Mouse (Mus musculus) forebrain, embryonic 14.5 days (tissue): ENCODE data around the gene Creb5. TPM values are rescaled to one million over a fixed set of nuclear protein-coding genes. Genes with fewer than 3 reads are reported as not detected.

Experiments used
- ATAC-seq: fragments of 200-750 bp; cut with Nextera tagmentation; 2 replicates; pipeline ENCODE4 v1.8.0; 2017; ENCODE audit warnings: mild to moderate bottlenecking, moderate library complexity
- DNase-seq: peaks from one replicate; pipeline ENCODE4 v3.0.0-alpha.2; 2015; ENCODE audit warnings: low spot score
- H3K27ac ChIP-seq: fragments of 300-500 bp; sonication (generic); 2 replicates; pipeline ENCODE4 v1.5.1; 2014; ENCODE audit warnings: low read depth, mild to moderate bottlenecking, control low read depth, low read length, moderate library complexity
- H3K27me3 ChIP-seq: fragments of 300-500 bp; sonication (generic); replicated peaks from 2 replicates; pipeline ENCODE4 v1.6.1; 2014; ENCODE audit warnings: low read length, control low read depth, mixed read lengths; ENCODE audit not compliant: control insufficient read depth, insufficient read depth
- H3K36me3 ChIP-seq: fragments of 300-500 bp; sonication (generic); 2 replicates; pipeline ENCODE4 v1.6.1; 2014; ENCODE audit warnings: low read length, control low read depth; ENCODE audit not compliant: control insufficient read depth, insufficient read depth
- H3K4me1 ChIP-seq: fragments of 300-500 bp; sonication (generic); 2 replicates; pipeline ENCODE4 v1.6.1; 2014; ENCODE audit warnings: antibody characterized with exemption, low read length, control low read depth; ENCODE audit not compliant: control insufficient read depth, insufficient read depth
- H3K4me2 ChIP-seq: fragments of 300-500 bp; sonication (generic); 2 replicates; pipeline ENCODE4 v1.6.1; 2014; ENCODE audit warnings: mild to moderate bottlenecking, control low read depth, low read length
- H3K4me3 ChIP-seq: fragments of 300-500 bp; sonication (generic); 2 replicates; pipeline ENCODE4 v1.5.1; 2014; ENCODE audit warnings: low read depth, low read length, control low read depth
- H3K9ac ChIP-seq: fragments of 300-500 bp; sonication (generic); 2 replicates; pipeline ENCODE4 v1.6.1; 2014; ENCODE audit warnings: mild to moderate bottlenecking, low read length, control low read depth, moderate library complexity
- H3K9me3 ChIP-seq: fragments of 300-500 bp; sonication (generic); replicated peaks from 2 replicates; pipeline ENCODE4 v1.6.1; 2016; ENCODE audit warnings: low read length, control low read depth, mixed read lengths; ENCODE audit not compliant: control insufficient read depth
- WGBS: fragments of 180-500 bp; shearing (Covaris S2); extraction: QIAGEN DNeasy Blood & Tissue Kit; methylation state at CpG from one replicate; pipeline ENCODE4 v1.1.7; 2014; 5-methylcytosine and 5-hydroxymethylcytosine counted together
- polyA plus RNA-seq: library from polyadenylated mRNA; unstranded; fragments of >200 nt; fragmentation: Nextera tagmentation; extraction: Ambion mirVana; gene quantifications from 2 replicates; pipeline ENCODE4 v1.2.1, GENCODE M21; 2014

The Creb5 gene
- polyA plus RNA-seq, 1 experiment from 2014 or later = 8.5 TPM

- H3K9me3 ChIP-seq = no peaks in the 10 kb centered on the region
- no peak overlapping the region for H3K4me2 ChIP-seq
- no peak for ATAC-seq
- H3K9ac ChIP-seq = no peak overlapping the region
- H3K27ac ChIP-seq = no peak overlapping the region
- no peak for DNase-seq
- 96% methylated on average over 11 of the region's 11 CpGs for WGBS
- no peak overlapping the region for H3K4me3 ChIP-seq
- H3K36me3 ChIP-seq = no peaks in the 10 kb centered on the region
- no peaks in the 10 kb centered on the region for H3K27me3 ChIP-seq
- H3K4me1 ChIP-seq = peaks cover 8% of the 10 kb centered on the region; the same call in 1 of the 2 replicates
Observed at GRCm38 (mm10) chr6:53445862-53446460, 158.9 kb downstream of the Creb5 start.

GRCm38 (mm10) chr6:53447479-53447878 is 160.4 kb downstream of the Creb5 start:
- no peaks in the 10 kb centered on the region for H3K36me3 ChIP-seq

DNA sequence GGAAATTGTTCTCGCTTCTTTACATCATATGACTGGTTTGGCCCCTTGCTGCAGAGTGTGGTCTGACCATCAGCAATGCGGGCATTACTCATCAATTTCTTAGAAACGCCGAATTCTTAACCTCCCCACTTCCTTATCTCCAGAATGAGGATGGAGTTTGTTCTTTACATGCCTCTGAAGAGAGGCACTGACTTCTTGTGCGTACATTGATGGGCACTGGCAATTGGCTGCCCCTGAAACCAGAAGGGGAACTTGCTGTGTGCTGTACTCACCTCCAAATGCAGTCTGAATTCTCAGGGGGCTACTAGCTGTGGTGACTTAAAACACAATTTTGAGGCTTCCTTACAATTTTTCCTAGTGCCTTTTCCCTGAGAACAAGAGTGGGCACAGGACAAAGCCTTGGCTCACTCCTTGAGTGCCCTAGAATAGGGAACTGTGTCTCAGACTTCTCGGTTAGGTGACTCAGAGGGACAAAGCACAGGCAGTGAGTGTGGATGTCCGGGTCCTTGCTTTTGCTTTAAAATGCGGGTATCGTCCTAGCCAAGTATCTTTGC is 161.3 kb downstream of the Creb5 start:
- H3K36me3 ChIP-seq = no peaks in the 10 kb centered on the region
- no peak overlapping the region for H3K4me3 ChIP-seq
- H3K27ac ChIP-seq = no peak overlapping the region
- H3K4me1 ChIP-seq = peaks cover 14% of the 10 kb centered on the region
- 86% methylated on average over 9 of the region's 9 CpGs for WGBS
- no peak overlapping the region for H3K9ac ChIP-seq
- no peaks in the 10 kb centered on the region for H3K27me3 ChIP-seq
- DNase-seq (no peak), ATAC-seq (no peak)
- H3K9me3 ChIP-seq = no peaks in the 10 kb centered on the region
- no peak overlapping the region for H3K4me2 ChIP-seq

More at GRCm38 (mm10) chr6:53447479-53447878, 160.4 kb downstream of the Creb5 start:
- DNase-seq (no peak), ATAC-seq (no peak)
- WGBS = 91% methylated on average over 9 of the region's 9 CpGs
- Histone ChIP-seq H3K4me2 (no peak overlapping the region), H3K4me1 (peaks cover 14% of the 10 kb centered on the region), H3K9ac (no peak overlapping the region), H3K9me3 (no peaks in the 10 kb centered on the region), H3K27ac (no peak overlapping the region), H3K27me3 (no peaks in the 10 kb centered on the region), H3K4me3 (no peak overlapping the region)

DNA sequence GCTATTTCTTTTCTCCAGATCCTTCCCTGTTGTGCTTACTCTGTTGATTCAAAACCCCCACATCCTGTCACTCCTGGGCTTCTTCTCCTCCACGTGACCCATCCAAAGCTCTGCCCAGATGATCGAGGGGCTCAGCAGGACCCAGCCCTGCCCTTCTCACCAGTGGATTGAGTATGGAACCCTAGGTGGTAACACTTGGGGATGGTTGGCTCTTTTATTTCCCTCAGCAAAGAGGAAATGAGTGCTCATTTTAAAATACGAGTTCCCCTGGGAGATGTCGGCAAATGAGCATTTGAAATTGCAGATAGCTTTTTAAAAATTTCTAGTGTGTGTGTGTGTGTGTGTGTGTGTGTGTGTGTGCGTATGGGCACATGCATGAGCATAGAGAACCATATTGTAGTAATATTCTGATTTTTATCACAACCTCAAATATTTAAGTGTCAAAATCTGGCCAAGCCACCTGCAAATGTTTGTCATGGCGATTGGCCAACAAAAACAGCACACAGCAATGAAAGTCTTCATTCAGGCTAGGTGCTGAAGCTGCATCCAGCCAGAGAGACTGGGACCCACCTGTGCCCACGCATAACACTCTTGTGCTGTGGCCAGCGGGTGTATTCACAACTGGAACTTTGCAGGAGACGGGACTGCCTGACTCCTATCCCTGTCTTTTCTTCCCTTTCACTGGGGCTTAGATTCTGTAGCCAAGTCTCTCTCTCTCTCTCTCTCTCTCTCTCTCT is 162.5 kb downstream of the Creb5 start:
- Histone ChIP-seq H3K4me1 (peaks cover 14% of the 10 kb centered on the region), H3K4me3 (no peak overlapping the region), H3K27me3 (no peaks in the 10 kb centered on the region), H3K9me3 (no peaks in the 10 kb centered on the region), H3K27ac (no peak overlapping the region), H3K36me3 (no peaks in the 10 kb centered on the region), H3K4me2 (no peak overlapping the region), H3K9ac (no peak overlapping the region)
- DNase-seq (peak; percentile 28), ATAC-seq (no peak)
- 71% methylated on average over 9 of the region's 9 CpGs for WGBS

DNA sequence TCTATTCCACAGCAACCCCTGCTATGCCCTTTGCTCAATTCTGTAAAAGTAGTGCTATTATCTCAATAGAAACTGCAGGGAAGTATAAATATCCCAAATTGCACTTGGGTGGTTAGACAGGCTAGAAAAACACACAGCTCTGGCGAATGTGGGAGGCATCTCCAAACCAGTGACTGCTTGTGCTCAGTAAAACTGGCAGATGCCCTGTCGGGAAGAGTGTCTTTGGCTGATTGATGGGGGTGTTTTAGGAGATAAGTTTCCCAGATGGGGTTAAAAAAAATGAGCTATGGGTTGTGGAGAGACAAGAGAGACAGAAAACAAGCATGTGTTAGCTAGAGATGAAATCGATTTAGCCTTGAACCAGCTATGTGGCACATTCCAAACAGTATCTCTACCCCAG is 163.4 kb downstream of the Creb5 start:
- Histone ChIP-seq H3K27me3 (no peaks in the 10 kb centered on the region), H3K27ac (no peak overlapping the region), H3K9me3 (no peaks in the 10 kb centered on the region), H3K4me2 (no peak overlapping the region), H3K9ac (no peak overlapping the region), H3K4me1 (peaks cover 14% of the 10 kb centered on the region), H3K4me3 (no peak overlapping the region), H3K36me3 (no peaks in the 10 kb centered on the region)
- no peak for ATAC-seq
- peak; percentile 48 for DNase-seq
- 59% methylated on average over 3 of the region's 3 CpGs for WGBS

GRCm38 (mm10) chr6:53452240-53452639 is 165.2 kb downstream of the Creb5 start:
- Histone ChIP-seq H3K4me3 (no peak overlapping the region), H3K36me3 (no peaks in the 10 kb centered on the region), H3K9ac (no peak overlapping the region), H3K27me3 (no peaks in the 10 kb centered on the region), H3K9me3 (no peaks in the 10 kb centered on the region), H3K4me1 (peaks cover 14% of the 10 kb centered on the region), H3K27ac (no peak overlapping the region), H3K4me2 (no peak overlapping the region)
- 55% methylated on average over 6 of the region's 6 CpGs for WGBS
- no peak for DNase-seq
- ATAC-seq = no peak

DNA sequence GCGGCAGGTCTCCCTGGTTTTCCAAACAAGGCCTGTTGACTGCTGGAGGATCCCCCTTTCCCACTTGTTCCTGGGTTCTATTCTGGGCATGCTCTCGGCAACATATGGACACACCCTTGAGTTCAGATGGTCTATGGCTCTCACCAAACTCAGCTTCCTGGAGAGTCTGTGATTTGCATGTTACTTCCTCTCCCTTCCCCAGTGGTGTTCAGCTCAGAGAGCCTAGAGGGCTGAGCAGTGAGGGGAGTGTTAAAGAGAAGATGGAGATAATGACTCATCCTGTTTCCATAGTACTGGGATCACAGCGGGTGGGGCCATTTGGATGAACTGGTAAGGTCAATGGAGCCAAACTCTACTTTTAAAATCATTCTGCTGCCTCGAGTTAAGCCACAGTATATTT is 168.4 kb downstream of the Creb5 start:
- no peak for ATAC-seq
- Histone ChIP-seq H3K27me3 (no peaks in the 10 kb centered on the region), H3K27ac (no peak overlapping the region), H3K9me3 (no peaks in the 10 kb centered on the region), H3K4me2 (no peak overlapping the region), H3K4me1 (peaks cover 7% of the 10 kb centered on the region; the same call in 1 of the 2 replicates), H3K4me3 (no peak overlapping the region), H3K9ac (no peak overlapping the region), H3K36me3 (no peaks in the 10 kb centered on the region)
- DNase-seq = no peak
- WGBS = 77% methylated on average over 4 of the region's 4 CpGs

- H3K27ac ChIP-seq = no peak overlapping the region
- no peak overlapping the region for H3K4me2 ChIP-seq
- H3K27me3 ChIP-seq = no peaks in the 10 kb centered on the region
- no peaks in the 10 kb centered on the region for H3K9me3 ChIP-seq
- H3K4me1 ChIP-seq = peaks cover 6% of the 10 kb centered on the region; the same call in 1 of the 2 replicates
- no peak overlapping the region for H3K4me3 ChIP-seq
- ATAC-seq (no peak), DNase-seq (no peak)
- no peaks in the 10 kb centered on the region for H3K36me3 ChIP-seq
- WGBS = 93% methylated on average over 5 of the region's 5 CpGs
- H3K9ac ChIP-seq = no peak overlapping the region
Observed at GRCm38 (mm10) chr6:53456111-53456510, 169.0 kb downstream of the Creb5 start.
